Mouse (Mus musculus) C2C12 (cell line): ENCODE measurements around the gene Fam172a. TPM values are rescaled to one million over a fixed set of nuclear protein-coding genes. Genes with fewer than 3 reads are reported as not detected.

Experiments used
- H3K27me3 ChIP-seq: one replicate; pipeline ENCODE4 v1.6.1; 2011; ENCODE audit not compliant: control insufficient read depth, insufficient read depth, insufficient read length
- H3K36me3 ChIP-seq: one replicate; pipeline ENCODE4 v1.6.1; 2011; ENCODE audit not compliant: control insufficient read depth, insufficient read depth
- H3K4me3 ChIP-seq: one replicate; pipeline ENCODE4 v1.5.1; 2011; ENCODE audit warnings: mild to moderate bottlenecking, control low read depth; ENCODE audit not compliant: poor library complexity, insufficient read depth, severe bottlenecking
- H3K79me2 ChIP-seq: one replicate; pipeline ENCODE4 v1.6.1; 2011; ENCODE audit not compliant: control insufficient read depth, insufficient read depth
- H3K79me3 ChIP-seq: one replicate; pipeline ENCODE4 v1.6.1; 2011; ENCODE audit warnings: low read depth, control low read depth
- H3ac ChIP-seq: one replicate; pipeline ENCODE3; 2011; ENCODE audit warnings: low read depth; ENCODE audit not compliant: control insufficient read depth, insufficient read length
- CEBPB ChIP-seq: IDR thresholded peaks from one replicate; pipeline ENCODE4 v1.6.1; 2011; ENCODE audit warnings: low read depth, mild to moderate bottlenecking, control low read depth, moderate library complexity
- CTCF ChIP-seq: IDR thresholded peaks from one replicate; pipeline ENCODE4 v1.5.1; 2011; ENCODE audit not compliant: control insufficient read depth, insufficient read depth, insufficient read length
- FOSL1 ChIP-seq: IDR thresholded peaks from one replicate; pipeline ENCODE4 v1.8.0; 2011; ENCODE audit warnings: mild to moderate bottlenecking, low read length; ENCODE audit not compliant: poor library complexity, insufficient read depth, severe bottlenecking
- MAX ChIP-seq: IDR thresholded peaks from one replicate; pipeline ENCODE4 v1.6.1; 2011; ENCODE audit warnings: mild to moderate bottlenecking, control low read depth
- MYOD1 ChIP-seq: IDR thresholded peaks from one replicate; pipeline ENCODE4 v1.6.1; 2011; ENCODE audit warnings: low read depth; ENCODE audit not compliant: control insufficient read depth, insufficient read length
- MYOG ChIP-seq: IDR thresholded peaks from one replicate; pipeline ENCODE4 v1.6.1; 2011; ENCODE audit not compliant: control insufficient read depth, insufficient read length; ENCODE audit errors: extremely low read depth
- USF1 ChIP-seq: IDR thresholded peaks from one replicate; pipeline ENCODE4 v1.6.1; 2011; ENCODE audit warnings: low read depth, mild to moderate bottlenecking, control low read depth, moderate library complexity
- polyA plus RNA-seq: library from polyadenylated mRNA; unstranded; fragments of >200 nt; fragmentation: generic; extraction: Trizol; gene quantifications from one replicate; pipeline ENCODE4 v1.2.1, GENCODE M21; 2012; ENCODE audit warnings: missing spikeins

Fam172a gene
- polyA plus RNA-seq, 1 experiment = 4.9 TPM

DNA sequence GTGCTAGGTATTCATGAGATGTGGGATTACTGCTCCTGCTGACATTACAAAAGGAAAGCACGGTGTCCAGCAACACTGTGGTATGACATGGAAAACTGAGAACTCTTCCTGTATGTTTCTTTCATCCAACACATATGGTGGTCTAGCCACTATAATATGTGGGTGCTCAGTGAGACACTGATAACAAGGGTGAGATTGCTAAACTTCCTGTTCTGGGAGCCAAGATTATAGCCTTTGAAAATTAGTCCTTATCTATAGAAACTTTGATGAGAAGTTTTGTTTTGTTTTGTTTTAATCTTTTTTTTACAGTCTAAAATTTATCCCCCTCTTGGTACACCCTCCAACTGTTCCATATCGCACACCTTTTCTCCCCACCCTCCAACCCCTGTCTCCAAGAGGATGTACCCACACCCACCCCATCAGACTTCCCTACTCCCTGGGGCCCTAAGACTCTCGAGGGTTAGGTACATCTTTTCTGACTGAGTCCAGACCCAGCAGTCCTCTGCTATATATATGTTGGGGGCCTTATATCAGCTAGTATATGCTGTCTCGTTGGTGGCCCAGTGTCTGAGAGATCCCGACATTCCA lies 397.1 kb downstream of the Fam172a start:
- no peaks in the 10 kb centered on the region for H3K79me2 ChIP-seq
- no peak overlapping the region for H3ac ChIP-seq
- no peaks in the 10 kb centered on the region for H3K27me3 ChIP-seq
- H3K4me3 ChIP-seq = no peak overlapping the region
- H3K79me3 ChIP-seq = no peaks in the 10 kb centered on the region
- TF ChIP-seq MYOD1 (no peak), MYOG (no peak), USF1 (no peak), MAX (no peak), CTCF (no peak), FOSL1 (no peak), CEBPB (no peak)
- no peaks in the 10 kb centered on the region for H3K36me3 ChIP-seq

DNA sequence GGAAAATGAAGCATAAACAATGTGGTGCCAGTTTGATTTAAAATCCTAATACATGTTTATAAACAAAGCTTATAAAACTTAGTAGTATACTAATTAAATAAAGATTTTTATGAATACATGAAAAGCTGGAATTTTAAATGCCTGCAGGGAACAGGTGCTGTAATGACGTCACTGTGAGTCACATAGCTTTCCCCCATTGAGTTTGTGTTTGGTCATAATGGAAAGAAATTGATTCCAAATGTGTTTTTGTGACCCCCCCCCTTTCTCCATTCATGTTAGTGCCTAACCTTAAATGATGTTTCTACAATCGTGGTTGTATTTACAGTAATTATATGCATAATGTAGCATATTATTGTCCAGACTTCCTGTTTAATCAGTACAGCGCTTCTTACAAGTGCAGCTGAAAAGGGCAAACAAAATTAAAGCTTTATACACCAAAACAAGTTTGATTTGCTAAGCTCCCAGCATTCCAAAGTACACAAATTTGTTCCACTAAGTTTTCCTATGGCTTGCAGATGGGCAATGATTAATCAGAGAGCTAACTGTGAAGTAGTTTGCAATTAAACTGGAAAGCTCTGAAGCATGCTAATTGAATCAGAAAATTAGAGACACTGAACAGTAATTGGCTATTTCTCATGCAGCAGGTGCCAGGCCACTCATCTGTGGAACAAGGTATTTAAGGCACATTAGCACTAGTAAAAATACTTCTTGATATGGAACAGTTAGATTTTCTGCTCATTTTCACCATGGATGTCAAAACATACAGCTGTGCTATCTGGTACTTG lies 398.1 kb downstream of the Fam172a start:
- Histone ChIP-seq H3ac (no peak overlapping the region), H3K27me3 (no peaks in the 10 kb centered on the region), H3K36me3 (no peaks in the 10 kb centered on the region), H3K79me2 (no peaks in the 10 kb centered on the region), H3K79me3 (no peaks in the 10 kb centered on the region), H3K4me3 (no peak overlapping the region)
- TF ChIP-seq MYOD1 (peak; percentile 69), USF1 (no peak), FOSL1 (no peak)

DNA sequence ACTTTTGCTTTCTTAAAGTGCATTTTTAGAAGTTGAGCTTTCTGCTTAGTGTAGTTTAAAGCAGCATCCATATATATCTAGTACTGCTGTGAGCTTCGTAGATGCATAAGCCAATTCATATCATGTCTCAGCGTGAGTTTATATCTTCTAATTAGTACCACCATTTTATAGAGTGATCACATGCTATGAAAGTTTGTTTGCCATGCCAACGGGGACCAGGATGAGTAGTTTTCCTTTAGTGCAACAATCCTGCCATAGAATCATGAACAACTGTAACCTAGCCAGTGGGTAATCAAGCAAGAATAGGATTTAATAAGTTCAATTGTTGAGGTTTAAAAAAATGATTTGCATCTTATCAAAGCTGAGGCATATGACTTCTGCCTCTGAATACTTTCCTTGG lies 398.8 kb downstream of the Fam172a start:
- Histone ChIP-seq H3K27me3 (no peaks in the 10 kb centered on the region), H3ac (no peak overlapping the region), H3K79me3 (no peaks in the 10 kb centered on the region), H3K36me3 (no peaks in the 10 kb centered on the region), H3K79me2 (no peaks in the 10 kb centered on the region), H3K4me3 (no peak overlapping the region)
- no peak for TF ChIP-seq CEBPB

GRCm38 (mm10) chr13:78102337-78102736 lies 400.5 kb downstream of the Fam172a start:
- Histone ChIP-seq H3K79me2 (no peaks in the 10 kb centered on the region), H3ac (no peak overlapping the region), H3K4me3 (no peak overlapping the region), H3K27me3 (no peaks in the 10 kb centered on the region), H3K79me3 (no peaks in the 10 kb centered on the region), H3K36me3 (no peaks in the 10 kb centered on the region)
- TF ChIP-seq FOSL1 (no peak), MAX (no peak), CEBPB (no peak), MYOD1 (no peak), CTCF (no peak), USF1 (no peak), MYOG (no peak)

DNA sequence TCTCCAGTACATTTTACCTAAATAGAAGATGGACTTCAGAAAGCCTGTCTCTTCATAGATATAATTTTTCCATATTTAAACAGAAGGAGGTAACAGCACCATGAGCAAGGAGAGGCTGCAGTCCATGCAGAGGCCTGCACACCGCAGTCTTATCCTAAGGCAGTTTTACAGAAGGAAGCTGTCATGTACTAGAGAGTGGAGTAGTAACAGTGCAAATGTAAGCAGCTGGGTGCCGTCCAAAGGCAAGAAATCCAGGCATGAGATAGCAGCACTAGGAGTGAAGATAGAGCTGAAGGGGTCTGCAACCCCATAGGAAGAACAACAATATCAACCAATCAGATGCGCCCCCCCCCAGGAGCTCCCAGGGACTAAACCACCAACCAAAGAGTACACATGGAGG lies 403.0 kb downstream of the Fam172a start:
- H3K79me3 ChIP-seq = no peaks in the 10 kb centered on the region

GRCm38 (mm10) chr13:78110648-78111047 lies 408.8 kb downstream of the Fam172a start:
- no peak overlapping the region for H3ac ChIP-seq
- TF ChIP-seq MAX (no peak), MYOD1 (no peak), USF1 (no peak), FOSL1 (no peak), CTCF (no peak), MYOG (no peak), CEBPB (no peak)
- H3K79me2 ChIP-seq = no peaks in the 10 kb centered on the region

More for the DNA sequence above, 403.0 kb downstream of the Fam172a start:
- Histone ChIP-seq H3K36me3 (no peaks in the 10 kb centered on the region), H3K4me3 (no peak overlapping the region), H3K79me2 (no peaks in the 10 kb centered on the region), H3ac (no peak overlapping the region), H3K27me3 (no peaks in the 10 kb centered on the region)
- TF ChIP-seq USF1 = no peak
- TF ChIP-seq MYOD1 = no peak
- TF ChIP-seq MYOG = no peak
- TF ChIP-seq MAX = no peak
- no peak for TF ChIP-seq FOSL1
- no peak for TF ChIP-seq CTCF
- TF ChIP-seq CEBPB = no peak

More at GRCm38 (mm10) chr13:78110648-78111047, 408.8 kb downstream of the Fam172a start:
- H3K27me3 ChIP-seq = no peaks in the 10 kb centered on the region
- H3K4me3 ChIP-seq = no peak overlapping the region
- H3K36me3 ChIP-seq = no peaks in the 10 kb centered on the region
- H3K79me3 ChIP-seq = no peaks in the 10 kb centered on the region
